Mouse (Mus musculus): ENCODE data around the gene Spdye4c. TPM values are rescaled to one million over a fixed set of nuclear protein-coding genes. Genes with fewer than 3 reads are reported as not detected.

The Spdye4c gene
- not detected in 2 replicates for polyA plus RNA-seq (2015; fragmentation: Nextera tagmentation; extraction: Ambion mirVana)

GRCm38 (mm10) chr2:128590909-128591308 is at the start of gene Spdye4c:
Gene Spdye4c, plus strand, starts transcription at chr2:128591209.

Other genes with a start within 250 kb of the Spdye4c start
- 18.9 and 20.3 TPM in 2 replicates for gene Anapc1, start 96.2 kb downstream of the Spdye4c start, polyA plus RNA-seq (2015; fragmentation: Nextera tagmentation; extraction: Ambion mirVana)
- 4.3 and 4.7 TPM in 2 replicates for gene Mertk, start 107.7 kb downstream of the Spdye4c start, polyA plus RNA-seq (2015; fragmentation: Nextera tagmentation; extraction: Ambion mirVana)
- 37.9 and 41.1 TPM in 2 replicates for gene Tmem87b, start 226.9 kb downstream of the Spdye4c start, polyA plus RNA-seq (2015; fragmentation: Nextera tagmentation; extraction: Ambion mirVana)